Mouse (Mus musculus) midbrain, embryonic 11.5 days (tissue): ENCODE measurements at regions not wholly inside any gene's neighbourhood (a gene's known extent, or its start where the extent isn't known, plus 50 kb on each side); places are given as distances from the start of the nearest gene placed in this dataset.

Experiments
- ATAC-seq: fragments of 200-750 bp; cut with Nextera tagmentation; 2 replicates; pipeline ENCODE4 v1.8.0; 2017; ENCODE audit warnings: moderate TSS enrichment, moderate library complexity; ENCODE audit not compliant: low FRiP score
- DNase-seq: peaks from one replicate; pipeline ENCODE4 v3.0.0; 2015; ENCODE audit warnings: low spot score; ENCODE audit errors: missing footprints
- H3K27ac ChIP-seq: fragments of 300-500 bp; sonication (generic); 2 replicates; pipeline ENCODE4 v1.5.1; 2014; ENCODE audit warnings: low read depth, low read length
- H3K27me3 ChIP-seq: fragments of 300-500 bp; sonication (generic); 2 replicates; pipeline ENCODE4 v1.6.1; 2014; ENCODE audit warnings: mild to moderate bottlenecking, low read length, moderate library complexity, mixed read lengths; ENCODE audit not compliant: control insufficient read depth, insufficient read depth
- H3K36me3 ChIP-seq: fragments of 300-500 bp; sonication (generic); 2 replicates; pipeline ENCODE4 v1.6.1; 2014; ENCODE audit warnings: mild to moderate bottlenecking, low read length, moderate library complexity, mixed read lengths; ENCODE audit not compliant: control insufficient read depth, insufficient read depth
- H3K4me1 ChIP-seq: fragments of 300-500 bp; sonication (generic); 2 replicates; pipeline ENCODE4 v1.6.1; 2014; ENCODE audit warnings: low read length; ENCODE audit not compliant: control insufficient read depth, insufficient read depth
- H3K4me2 ChIP-seq: fragments of 300-500 bp; sonication (generic); 2 replicates; pipeline ENCODE4 v1.6.1; 2014; ENCODE audit warnings: mild to moderate bottlenecking, moderate library complexity
- H3K4me3 ChIP-seq: fragments of 300-500 bp; sonication (generic); 2 replicates; pipeline ENCODE4 v1.5.1; 2014; ENCODE audit warnings: low read depth, low read length
- H3K9ac ChIP-seq: fragments of 300-500 bp; sonication (generic); 2 replicates; pipeline ENCODE4 v1.6.1; 2014; ENCODE audit warnings: low read length
- H3K9me3 ChIP-seq: fragments of 300-500 bp; sonication (generic); 2 replicates; pipeline ENCODE4 v1.6.1; 2016; ENCODE audit warnings: low read length; ENCODE audit not compliant: control insufficient read depth
- WGBS: fragments of 180-500 bp; shearing (Covaris S2); extraction: QIAGEN DNeasy Blood & Tissue Kit; methylation state at CpG from one replicate; pipeline ENCODE4 v1.1.7; 2014; 5-methylcytosine and 5-hydroxymethylcytosine counted together

GRCm38 (mm10) chr10:119039732-119040131 is 169.7 kb upstream of the Dyrk2 start:
- Histone ChIP-seq H3K9me3 (no peaks in the 10 kb centered on the region), H3K27ac (no peak overlapping the region), H3K4me2 (no peak overlapping the region), H3K4me3 (no peak overlapping the region), H3K36me3 (no peaks in the 10 kb centered on the region), H3K27me3 (no peaks in the 10 kb centered on the region), H3K4me1 (0 out of 2 replicates have a peak, but pooled peaks cover 2% of the 10 kb centered on the region), H3K9ac (no peak overlapping the region)
- 76% methylated on average over 3 of the region's 3 CpGs for WGBS
- no peak for DNase-seq
- no peak for ATAC-seq

GRCm38 (mm10) chr10:119038991-119039390 is 169.0 kb upstream of the Dyrk2 start:
- Histone ChIP-seq H3K4me1 (0 out of 2 replicates have a peak, but pooled peaks cover 2% of the 10 kb centered on the region), H3K27ac (no peak overlapping the region), H3K9me3 (no peaks in the 10 kb centered on the region), H3K4me2 (no peak overlapping the region), H3K9ac (no peak overlapping the region), H3K4me3 (no peak overlapping the region), H3K27me3 (no peaks in the 10 kb centered on the region), H3K36me3 (no peaks in the 10 kb centered on the region)
- ATAC-seq, result no peak
- WGBS, result 89% methylated on average over 6 of the region's 6 CpGs
- no peak for DNase-seq

- Histone ChIP-seq H3K27me3 (no peaks in the 10 kb centered on the region), H3K4me3 (no peak overlapping the region), H3K4me1 (0 out of 2 replicates have a peak, but pooled peaks cover 2% of the 10 kb centered on the region), H3K36me3 (no peaks in the 10 kb centered on the region), H3K27ac (no peak overlapping the region), H3K4me2 (no peak overlapping the region), H3K9ac (no peak overlapping the region), H3K9me3 (no peaks in the 10 kb centered on the region)
- DNase-seq, result no peak
- ATAC-seq, result no peak
- 94% methylated on average over 8 of the region's 8 CpGs for WGBS
These were observed 167.8 kb upstream of the Dyrk2 start for GRCm38 (mm10) chr10:119037781-119038180.

GRCm38 (mm10) chr10:119035863-119036262 is 165.9 kb upstream of the Dyrk2 start:
- no peak overlapping the region for H3K9ac ChIP-seq
- H3K4me1 ChIP-seq, result 0 out of 2 replicates have a peak, but pooled peaks cover 2% of the 10 kb centered on the region
- no peaks in the 10 kb centered on the region for H3K36me3 ChIP-seq
- no peak overlapping the region for H3K4me3 ChIP-seq
- no peak overlapping the region for H3K4me2 ChIP-seq
- H3K27me3 ChIP-seq, result no peaks in the 10 kb centered on the region
- 92% methylated on average over 5 of the region's 5 CpGs for WGBS
- ATAC-seq (no peak), DNase-seq (no peak)
- no peaks in the 10 kb centered on the region for H3K9me3 ChIP-seq
- no peak overlapping the region for H3K27ac ChIP-seq

- ATAC-seq (no peak), DNase-seq (no peak)
- Histone ChIP-seq H3K4me3 (no peak overlapping the region), H3K9ac (no peak overlapping the region), H3K9me3 (no peaks in the 10 kb centered on the region), H3K4me1 (no peaks in the 10 kb centered on the region), H3K27me3 (no peaks in the 10 kb centered on the region), H3K27ac (no peak overlapping the region), H3K36me3 (no peaks in the 10 kb centered on the region), H3K4me2 (no peak overlapping the region)
- WGBS, result 83% methylated on average over 4 of the region's 4 CpGs
These were observed 164.4 kb upstream of the Dyrk2 start for GRCm38 (mm10) chr10:119034396-119034795.

- Histone ChIP-seq H3K27ac (no peak overlapping the region), H3K36me3 (no peaks in the 10 kb centered on the region), H3K4me3 (no peak overlapping the region), H3K4me2 (no peak overlapping the region), H3K4me1 (no peaks in the 10 kb centered on the region), H3K27me3 (no peaks in the 10 kb centered on the region), H3K9me3 (no peaks in the 10 kb centered on the region), H3K9ac (no peak overlapping the region)
- DNase-seq (no peak), ATAC-seq (no peak)
- WGBS, result 85% methylated on average over 16 of the region's 16 CpGs
These were observed 161.6 kb upstream of the Dyrk2 start for GRCm38 (mm10) chr10:119031282-119032275.

GRCm38 (mm10) chr10:119028480-119029137 is 158.6 kb upstream of the Dyrk2 start:
- ATAC-seq (no peak), DNase-seq (no peak)
- H3K4me3 ChIP-seq, result no peak overlapping the region
- no peak overlapping the region for H3K27ac ChIP-seq
- WGBS, result 77% methylated on average over 3 of the region's 3 CpGs
- H3K36me3 ChIP-seq, result no peaks in the 10 kb centered on the region
- H3K27me3 ChIP-seq, result no peaks in the 10 kb centered on the region
- no peak overlapping the region for H3K4me2 ChIP-seq
- H3K9me3 ChIP-seq, result no peaks in the 10 kb centered on the region
- H3K4me1 ChIP-seq, result no peaks in the 10 kb centered on the region
- no peak overlapping the region for H3K9ac ChIP-seq

- Histone ChIP-seq H3K4me3 (no peak overlapping the region), H3K9ac (no peak overlapping the region), H3K36me3 (no peaks in the 10 kb centered on the region), H3K4me1 (no peaks in the 10 kb centered on the region), H3K27me3 (no peaks in the 10 kb centered on the region), H3K27ac (no peak overlapping the region), H3K4me2 (no peak overlapping the region), H3K9me3 (no peaks in the 10 kb centered on the region)
- 67% methylated on average over 6 of the region's 6 CpGs for WGBS
- no peak for ATAC-seq
- DNase-seq, result no peak
These were observed 157.4 kb upstream of the Dyrk2 start for GRCm38 (mm10) chr10:119027241-119027901.
